Mouse (Mus musculus): ENCODE measurements at regions not wholly inside any gene's neighbourhood (a gene's known extent, or its start where the extent isn't known, plus 50 kb on each side); places are given as distances from the start of the nearest gene placed in this dataset.

DNA sequence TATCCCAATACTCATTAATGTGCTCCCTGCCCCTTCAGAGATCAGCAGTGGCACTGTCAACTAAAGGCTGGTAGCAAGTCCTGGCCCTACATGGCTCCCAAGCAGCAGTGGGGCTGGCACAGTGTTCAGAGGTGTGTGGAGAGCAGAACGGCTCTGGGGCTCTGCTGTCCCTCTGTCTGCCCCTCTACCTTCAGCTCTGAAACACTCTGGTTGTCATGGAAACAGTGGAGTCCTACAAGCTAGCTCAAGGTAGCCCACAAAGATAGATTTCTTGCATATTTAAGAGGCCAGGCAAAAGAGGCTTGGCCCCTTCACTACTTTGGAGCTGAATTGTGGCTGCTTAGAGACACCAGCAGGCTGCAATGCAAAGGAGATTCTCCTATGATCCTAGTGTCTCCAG is 259.6 kb downstream of the Tcerg1l start:
- H3K4me3 ChIP-seq (ENCODE audit: low read depth, low read length), result no peak overlapping the region
- 55% methylated on average over 1 of the region's 1 CpGs for whole genome bisulfite sequencing
- H3K27ac ChIP-seq (ENCODE audit: low read depth), result no peak overlapping the region
- no peak overlapping the region for H3K9ac ChIP-seq (ENCODE audit: low read length)
- ATAC-seq (replicated peaks; ENCODE audit: low FRiP score, low TSS enrichment, low read depth) (no peak), DNase-seq (ENCODE audit: low spot score) (no peak)
- no peak overlapping the region for H3K4me2 ChIP-seq (ENCODE audit: low read length)
- no peaks in the 10 kb centered on the region for H3K27me3 ChIP-seq (replicated peaks; ENCODE audit: control insufficient read depth, insufficient read depth, low read length)
- H3K4me1 ChIP-seq (replicated peaks; ENCODE audit: control insufficient read depth, insufficient read depth, low read length), result no peaks in the 10 kb centered on the region
- no peaks in the 10 kb centered on the region for H3K36me3 ChIP-seq (ENCODE audit: control insufficient read depth, insufficient read depth, low read length)
- H3K9me3 ChIP-seq (ENCODE audit: control insufficient read depth, low read length), result no peaks in the 10 kb centered on the region

DNA sequence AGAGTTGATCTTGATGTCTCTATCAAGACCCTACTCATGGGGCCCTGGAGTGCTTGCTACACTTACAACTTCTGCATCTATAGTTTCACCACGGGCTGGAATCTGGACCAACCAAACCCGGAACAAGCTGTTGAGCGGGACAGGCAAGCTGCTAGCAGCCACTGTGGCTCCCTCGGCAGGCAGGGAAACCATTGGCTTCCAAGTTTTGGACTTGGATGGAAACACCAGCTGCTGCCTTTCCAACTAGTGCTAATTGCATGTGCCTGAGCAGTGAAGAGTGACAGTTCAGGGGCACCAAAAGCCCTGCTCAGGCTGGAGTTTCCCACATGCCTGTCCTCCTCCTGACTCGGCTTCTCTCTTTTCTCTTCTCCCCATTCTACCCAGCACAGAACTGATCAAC is 257.8 kb downstream of the Tcerg1l start:
- ATAC-seq (replicated peaks; ENCODE audit: low FRiP score, low TSS enrichment, low read depth) (no peak), DNase-seq (ENCODE audit: low spot score) (no peak)
- Histone ChIP-seq H3K4me1 (replicated peaks; ENCODE audit: control insufficient read depth, insufficient read depth, low read length) (no peaks in the 10 kb centered on the region), H3K9me3 (ENCODE audit: control insufficient read depth, low read length) (no peaks in the 10 kb centered on the region), H3K4me2 (ENCODE audit: low read length) (no peak overlapping the region), H3K36me3 (ENCODE audit: control insufficient read depth, insufficient read depth, low read length) (no peaks in the 10 kb centered on the region), H3K27ac (ENCODE audit: low read depth) (no peak overlapping the region), H3K9ac (ENCODE audit: low read length) (no peak overlapping the region), H3K4me3 (ENCODE audit: low read depth, low read length) (no peak overlapping the region), H3K27me3 (replicated peaks; ENCODE audit: control insufficient read depth, insufficient read depth, low read length) (no peaks in the 10 kb centered on the region)
- WGBS, result 85% methylated on average over 5 of the region's 5 CpGs

DNA sequence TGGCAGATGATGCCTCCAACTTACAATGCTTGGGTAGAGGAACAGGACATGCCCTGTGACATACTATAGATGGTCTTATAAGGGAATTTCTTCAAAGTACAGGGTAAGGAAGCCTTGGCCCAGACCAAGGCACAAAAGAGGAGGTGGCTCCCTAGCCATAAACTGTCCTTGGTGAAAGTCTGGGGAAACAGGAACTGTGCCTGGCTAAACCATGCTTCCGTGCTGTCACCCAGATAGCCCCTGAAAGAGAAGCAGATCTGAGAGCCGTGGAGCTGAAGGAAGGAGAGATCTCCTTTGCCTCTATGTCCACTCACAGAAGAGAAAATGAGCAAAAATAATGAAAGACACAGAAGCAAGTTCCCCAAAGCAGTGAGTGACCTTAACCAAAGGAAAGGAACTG is 248.0 kb downstream of the Tcerg1l start:
- H3K9ac ChIP-seq (ENCODE audit: low read length), result no peak overlapping the region
- 80% methylated on average over 2 of the region's 2 CpGs for WGBS
- DNase-seq (ENCODE audit: low spot score) (no peak), ATAC-seq (replicated peaks; ENCODE audit: low FRiP score, low TSS enrichment, low read depth) (no peak)
- H3K27me3 ChIP-seq (replicated peaks; ENCODE audit: control insufficient read depth, insufficient read depth, low read length), result no peaks in the 10 kb centered on the region
- no peaks in the 10 kb centered on the region for H3K9me3 ChIP-seq (ENCODE audit: control insufficient read depth, low read length)
- H3K4me2 ChIP-seq (ENCODE audit: low read length), result no peak overlapping the region
- no peaks in the 10 kb centered on the region for H3K36me3 ChIP-seq (ENCODE audit: control insufficient read depth, insufficient read depth, low read length)
- no peak overlapping the region for H3K4me3 ChIP-seq (ENCODE audit: low read depth, low read length)
- no peaks in the 10 kb centered on the region for H3K4me1 ChIP-seq (replicated peaks; ENCODE audit: control insufficient read depth, insufficient read depth, low read length)
- no peak overlapping the region for H3K27ac ChIP-seq (ENCODE audit: low read depth)

DNA sequence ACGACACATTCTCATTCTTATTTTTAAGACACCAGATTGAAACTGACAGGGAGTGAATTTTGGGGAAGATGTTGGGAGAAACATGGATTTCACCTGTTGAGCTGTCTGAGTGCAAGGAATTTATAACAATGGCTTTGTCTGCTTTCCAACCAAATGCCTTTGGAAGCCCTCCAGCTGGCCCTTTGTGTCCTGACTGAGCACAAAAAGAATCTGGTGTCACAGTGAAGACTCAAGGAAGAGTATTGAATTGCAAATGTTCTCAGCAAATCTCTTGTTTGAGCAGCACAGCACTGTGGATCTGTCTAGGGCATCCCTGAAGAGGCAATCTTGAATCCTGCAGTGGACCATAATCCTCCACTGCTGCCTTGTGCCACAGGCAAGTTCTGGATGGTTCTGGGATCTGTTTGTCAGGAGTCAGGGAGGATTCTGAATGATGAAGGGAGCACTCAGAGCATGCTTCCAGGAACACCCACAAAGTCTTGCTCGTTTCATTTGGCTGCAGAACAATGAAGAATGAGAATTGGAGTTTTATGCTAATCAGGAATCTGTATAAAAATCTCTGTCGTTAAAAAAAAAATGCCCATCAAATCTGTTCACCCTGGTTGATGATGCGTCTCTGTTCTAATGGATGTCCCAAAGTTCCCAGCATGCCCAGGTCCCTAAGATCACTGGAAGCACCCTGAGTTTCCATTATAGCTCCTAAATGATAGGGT is 243.9 kb downstream of the Tcerg1l start:
- ATAC-seq (replicated peaks; ENCODE audit: low FRiP score, low TSS enrichment, low read depth) (no peak), DNase-seq (ENCODE audit: low spot score) (no peak)
- no peak overlapping the region for H3K27ac ChIP-seq (ENCODE audit: low read depth)
- H3K4me3 ChIP-seq (ENCODE audit: low read depth, low read length), result no peak overlapping the region
- 68% methylated on average over 4 of the region's 4 CpGs for WGBS
- no peaks in the 10 kb centered on the region for H3K4me1 ChIP-seq (replicated peaks; ENCODE audit: control insufficient read depth, insufficient read depth, low read length)
- no peaks in the 10 kb centered on the region for H3K27me3 ChIP-seq (replicated peaks; ENCODE audit: control insufficient read depth, insufficient read depth, low read length)
- no peak overlapping the region for H3K4me2 ChIP-seq (ENCODE audit: low read length)
- no peak overlapping the region for H3K9ac ChIP-seq (ENCODE audit: low read length)
- H3K9me3 ChIP-seq (ENCODE audit: control insufficient read depth, low read length), result no peaks in the 10 kb centered on the region
- no peaks in the 10 kb centered on the region for H3K36me3 ChIP-seq (ENCODE audit: control insufficient read depth, insufficient read depth, low read length)

Measured in intestine, embryonic 14.5 days (tissue).